Mouse (Mus musculus) brain, embryonic 14.5 days (tissue): Measurements from ENCODE around the gene Cd9. TPM values are rescaled to one million over a fixed set of nuclear protein-coding genes. Genes with fewer than 3 reads are reported as not detected.

Source experiments
- DNase-seq: peaks from one replicate; pipeline ENCODE4 v3.0.0-alpha.2; 2011; ENCODE audit warnings: low read depth
- CTCF ChIP-seq: fragments of 200-500 bp; IDR thresholded peaks from 2 replicates; pipeline ENCODE4 v1.5.1; 2012; ENCODE audit warnings: inconsistent platforms, mild to moderate bottlenecking, moderate library complexity, borderline replicate concordance; ENCODE audit not compliant: insufficient read depth, insufficient read length; ENCODE audit errors: extremely low read depth
- POLR2A ChIP-seq: fragments of 200-500 bp; IDR thresholded peaks from 2 replicates; pipeline ENCODE4 v1.6.1; 2012; ENCODE audit warnings: mild to moderate bottlenecking, inconsistent platforms, borderline replicate concordance; ENCODE audit not compliant: poor library complexity, insufficient read depth, insufficient read length, severe bottlenecking; ENCODE audit errors: extremely low read depth
- polyA plus RNA-seq: library from polyadenylated mRNA; depleted of rRNA; stranded (reverse); fragments of >200 nt; gene quantifications from 2 replicates; pipeline ENCODE4 v1.2.3, GENCODE M21; 2012

Gene Cd9
- polyA plus RNA-seq, 1 experiment, result 47.3 TPM

DNA sequence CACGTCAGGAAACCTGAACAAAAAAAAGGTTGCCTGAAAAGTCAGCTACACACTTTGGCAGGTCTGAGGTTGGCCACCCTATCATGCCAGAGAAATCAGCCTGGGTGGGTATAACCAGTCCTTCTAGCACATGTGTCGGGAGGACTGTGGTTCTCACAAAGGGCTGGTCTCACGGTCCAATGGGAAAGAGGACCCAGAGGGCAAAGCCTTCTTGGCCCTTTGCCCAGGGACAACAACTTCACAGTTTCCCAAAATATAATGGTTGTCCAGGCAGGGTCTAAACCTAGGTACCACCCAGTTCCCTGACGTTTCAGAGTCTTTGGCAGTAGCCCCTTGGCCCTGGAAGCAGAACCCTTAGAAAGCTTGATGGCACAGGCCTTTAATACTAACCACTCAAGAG, 25.4 kb downstream of the Cd9 start:
- DNase-seq, result no peak
- TF ChIP-seq CTCF (no peak), POLR2A (no peak)

DNA sequence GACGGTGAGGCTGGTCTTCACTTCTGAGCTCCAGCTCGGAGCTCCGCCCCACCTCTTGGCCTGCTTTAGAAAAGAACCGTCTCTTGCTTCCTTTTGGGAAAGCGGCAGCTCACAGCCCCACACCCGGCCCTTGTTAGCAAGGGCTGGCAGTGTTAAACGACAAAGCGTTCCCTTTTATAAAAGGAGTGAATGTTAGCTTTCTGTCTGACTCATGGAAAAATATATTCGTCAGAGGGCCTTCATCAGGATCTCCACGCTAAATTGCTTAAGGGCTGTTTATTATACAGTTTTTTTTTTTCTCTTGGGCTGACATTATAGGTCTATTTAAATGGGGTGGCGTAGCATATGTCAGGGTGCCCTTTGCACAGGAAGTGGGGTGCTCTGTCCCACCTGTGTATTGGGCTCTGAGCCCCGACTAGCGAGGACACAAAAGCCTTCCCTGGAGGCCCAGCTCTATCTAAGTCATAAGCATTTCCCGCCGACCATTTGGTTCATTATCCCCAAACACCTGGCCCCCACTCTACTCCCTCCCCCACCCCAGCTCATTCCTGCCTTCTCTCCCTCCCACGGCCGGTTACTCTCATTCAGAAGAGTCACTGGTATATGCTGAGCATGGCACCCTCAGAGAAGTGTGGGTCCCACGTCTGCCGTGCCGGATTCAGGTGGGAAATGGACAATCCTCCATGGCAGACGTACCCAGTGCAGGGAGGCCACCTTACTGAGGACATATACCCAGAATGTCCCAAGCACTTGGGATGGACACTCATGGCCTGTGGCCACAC, 26.2 kb downstream of the Cd9 start:
- DNase-seq, result peak; percentile 38
- TF ChIP-seq CTCF (no peak), POLR2A (no peak)

DNA sequence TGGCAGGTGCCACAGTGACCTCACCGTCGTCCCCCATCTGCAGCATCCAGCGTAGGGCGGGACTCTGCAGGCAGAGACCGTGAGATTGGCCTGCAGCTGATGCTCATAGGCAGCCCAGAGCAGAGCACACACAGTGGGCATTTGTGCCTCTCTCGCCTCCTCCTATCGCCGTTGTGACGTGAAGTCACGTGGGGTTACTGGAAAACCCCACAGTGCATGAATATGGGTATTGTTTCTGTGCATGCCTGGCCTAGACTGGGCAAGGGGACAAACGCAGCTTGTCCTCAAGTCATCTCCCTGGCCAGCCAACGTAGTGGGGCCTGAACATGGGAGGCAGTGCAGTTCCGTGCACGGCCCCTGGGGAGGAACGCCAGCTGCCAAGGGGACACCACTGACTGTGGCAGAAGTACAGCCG, 27.3 kb downstream of the Cd9 start:
- TF ChIP-seq CTCF (peak; percentile 29; the same call in 1 of the 2 replicates), POLR2A (no peak)
- peak; percentile 77 for DNase-seq

DNA sequence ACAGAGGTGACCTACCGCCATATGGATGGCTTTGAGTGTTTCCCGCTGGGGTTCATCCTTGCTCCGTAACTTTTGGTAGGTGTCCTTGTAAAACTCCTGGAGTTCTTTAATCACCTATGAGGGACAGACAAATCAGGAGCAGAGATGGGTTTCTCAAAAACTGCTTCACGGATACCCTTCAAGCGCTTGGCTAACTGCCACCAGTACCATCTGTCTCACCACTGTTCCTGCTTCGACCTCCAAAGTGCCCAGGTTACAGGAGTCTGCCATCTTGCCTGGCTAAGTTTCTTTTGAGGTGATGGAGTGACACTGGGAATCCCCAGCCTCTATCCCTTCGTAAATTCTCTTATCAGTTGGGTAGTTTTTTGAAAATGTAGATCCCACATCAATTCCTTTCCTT, 32.3 kb downstream of the Cd9 start:
- TF ChIP-seq CTCF (no peak), POLR2A (no peak)
- DNase-seq, result no peak

DNA sequence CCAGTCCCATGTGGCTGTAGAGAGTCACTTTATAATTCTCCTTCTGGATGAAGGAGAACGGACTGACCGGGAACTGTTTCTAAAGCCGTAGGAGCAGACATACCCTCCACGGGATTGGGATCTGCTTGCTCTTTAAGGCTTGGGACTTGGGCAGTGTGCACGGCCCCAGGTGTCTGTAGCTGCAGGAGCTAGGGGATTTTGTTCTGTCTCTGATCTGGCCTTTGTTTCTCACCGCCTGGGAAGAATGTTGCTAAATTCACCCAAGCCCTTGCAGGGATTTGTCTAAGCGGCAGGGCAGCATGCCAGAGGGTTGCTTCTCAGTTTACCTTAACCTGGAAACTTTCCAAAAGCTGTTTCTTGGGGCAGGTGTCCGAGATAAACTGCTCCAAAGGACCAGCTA, 32.8 kb downstream of the Cd9 start:
- DNase-seq, result no peak

DNA sequence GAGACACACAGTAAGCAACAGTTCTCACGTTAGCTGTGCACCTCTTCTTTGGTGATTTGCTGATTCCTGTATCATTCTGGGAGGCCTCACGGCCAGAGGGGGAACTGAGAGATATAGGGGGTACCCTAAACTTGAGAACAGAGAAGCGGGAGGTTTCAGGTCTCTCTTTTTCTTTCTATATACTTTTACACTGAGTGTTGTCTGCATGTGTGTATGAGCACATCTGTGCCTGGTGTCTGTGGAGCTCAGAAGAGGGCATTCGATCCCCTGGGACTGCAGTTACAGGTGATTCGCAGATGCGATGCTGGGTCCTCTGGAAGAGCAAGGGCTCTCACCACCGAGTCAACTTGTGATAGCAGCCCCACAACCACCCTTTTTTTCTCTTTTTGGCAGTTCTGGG, 33.3 kb downstream of the Cd9 start:
- no peak for TF ChIP-seq CTCF
- DNase-seq, result no peak

More for the DNA sequence above, 32.8 kb downstream of the Cd9 start:
- TF ChIP-seq CTCF (no peak), POLR2A (no peak)

DNA sequence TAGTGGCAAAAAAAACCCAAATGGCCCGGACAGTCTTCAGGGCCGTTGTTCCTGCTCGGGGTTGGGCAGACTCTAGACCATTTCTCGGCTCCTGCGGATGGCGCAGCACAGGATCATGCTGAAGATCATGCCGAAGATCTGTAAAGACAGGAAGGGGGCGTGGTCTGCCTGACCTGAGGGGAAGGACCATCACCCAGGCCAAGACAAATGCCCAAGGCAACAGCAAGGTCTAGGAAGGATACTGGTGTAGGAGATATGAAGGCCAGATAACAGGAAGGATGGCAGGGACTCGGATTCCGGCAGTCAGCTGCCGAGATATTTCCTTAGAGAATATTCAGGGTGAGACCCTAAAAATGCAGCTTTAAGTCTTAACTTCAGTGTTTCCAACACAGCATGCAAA, 34.0 kb downstream of the Cd9 start:
- DNase-seq, result no peak
- TF ChIP-seq CTCF (no peak), POLR2A (no peak)

DNA sequence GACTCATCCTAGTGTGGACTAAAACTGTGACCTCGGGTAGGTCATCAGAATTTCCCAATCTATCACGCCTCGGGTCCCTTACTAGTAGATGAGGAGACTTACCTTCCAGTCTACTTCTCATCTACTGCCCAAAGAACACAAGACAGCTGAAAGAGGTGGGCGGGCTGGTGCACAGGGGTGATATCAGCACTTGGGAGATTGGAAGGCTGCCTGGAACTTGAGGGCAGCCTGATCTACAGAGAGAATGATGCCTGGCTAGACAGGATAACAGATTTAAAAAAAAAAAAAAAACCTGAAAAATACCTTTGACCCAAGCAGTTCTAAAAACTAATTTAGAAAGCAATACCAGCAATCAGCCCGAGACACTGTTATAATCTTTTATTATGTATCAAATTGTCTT, 34.7 kb downstream of the Cd9 start:
- no peak for DNase-seq
- TF ChIP-seq CTCF, result no peak

DNA sequence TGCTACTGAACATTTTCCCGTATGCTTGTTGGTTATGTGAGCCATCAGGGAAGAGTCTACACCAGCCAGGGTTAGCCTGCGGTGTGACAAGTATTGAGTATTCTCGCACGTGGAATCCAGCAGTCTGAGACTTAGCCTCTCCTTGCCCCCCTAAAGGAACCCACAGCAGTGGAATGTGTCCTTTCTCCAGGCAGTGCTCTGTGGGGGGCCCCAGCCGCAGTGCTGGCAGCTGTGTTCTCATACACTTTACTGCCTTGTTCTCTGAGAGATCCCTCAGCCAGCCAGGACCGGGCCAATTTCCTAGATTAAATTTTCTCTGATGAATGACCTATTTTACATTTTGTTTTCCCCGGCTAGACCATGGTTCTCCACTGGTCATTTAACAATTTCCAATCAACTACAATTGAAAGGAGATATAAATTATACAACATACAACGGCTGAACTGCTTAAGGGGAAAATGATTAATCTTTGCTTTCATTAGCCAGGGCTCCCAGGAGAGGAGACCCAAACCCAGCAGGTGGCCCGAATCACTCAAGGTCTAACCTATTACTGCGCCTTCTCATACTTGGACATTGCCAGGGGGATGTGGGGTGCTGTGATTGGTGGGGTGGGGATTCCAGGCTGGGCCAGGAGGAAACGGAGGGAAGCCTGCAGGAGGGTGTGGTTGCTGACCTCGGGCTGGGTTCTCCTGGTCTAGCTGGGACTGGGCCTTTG, 38.6 kb downstream of the Cd9 start:
- DNase-seq, result no peak
- TF ChIP-seq CTCF (no peak), POLR2A (no peak)

DNA sequence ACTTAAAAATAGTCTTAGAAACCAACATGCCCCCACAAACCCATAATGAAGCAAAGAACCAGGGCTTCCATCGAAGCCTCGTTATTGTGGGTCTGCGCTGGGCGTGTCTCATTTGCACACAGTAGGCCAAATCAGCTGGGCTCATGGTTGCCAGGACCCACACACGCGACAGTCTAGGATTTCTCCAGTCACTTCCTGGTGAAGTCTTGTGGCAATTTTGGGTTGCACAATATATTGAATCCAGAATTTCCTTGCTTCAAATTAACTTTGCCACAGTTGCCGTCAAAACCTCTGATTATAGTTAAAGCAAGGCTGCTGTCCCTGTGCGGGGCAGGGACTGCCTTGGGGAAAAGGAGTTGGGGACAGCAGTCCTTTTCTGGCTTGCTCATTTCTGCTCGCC, 39.9 kb downstream of the Cd9 start:
- DNase-seq, result no peak
- TF ChIP-seq POLR2A (no peak), CTCF (no peak)

DNA sequence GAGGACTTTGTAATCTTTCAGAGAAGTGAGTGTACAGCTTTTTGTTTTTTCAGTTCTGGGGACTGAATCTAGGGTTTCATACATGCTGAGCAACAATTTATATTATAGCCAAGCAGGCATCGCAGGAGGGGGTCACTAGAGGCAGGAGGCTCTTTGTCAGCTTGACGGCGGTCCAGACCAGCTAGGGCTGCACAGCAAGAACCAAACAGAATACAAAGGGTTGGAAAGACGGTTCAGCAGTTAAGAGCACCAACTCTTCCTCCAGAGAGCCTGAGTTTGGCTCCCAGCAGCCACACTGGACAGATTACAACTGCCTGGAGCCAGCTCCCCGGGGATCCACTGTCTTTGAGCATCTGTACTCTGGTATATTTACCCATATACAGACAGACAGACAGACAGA, 40.3 kb downstream of the Cd9 start:
- TF ChIP-seq POLR2A (no peak), CTCF (no peak)
- DNase-seq, result no peak

DNA sequence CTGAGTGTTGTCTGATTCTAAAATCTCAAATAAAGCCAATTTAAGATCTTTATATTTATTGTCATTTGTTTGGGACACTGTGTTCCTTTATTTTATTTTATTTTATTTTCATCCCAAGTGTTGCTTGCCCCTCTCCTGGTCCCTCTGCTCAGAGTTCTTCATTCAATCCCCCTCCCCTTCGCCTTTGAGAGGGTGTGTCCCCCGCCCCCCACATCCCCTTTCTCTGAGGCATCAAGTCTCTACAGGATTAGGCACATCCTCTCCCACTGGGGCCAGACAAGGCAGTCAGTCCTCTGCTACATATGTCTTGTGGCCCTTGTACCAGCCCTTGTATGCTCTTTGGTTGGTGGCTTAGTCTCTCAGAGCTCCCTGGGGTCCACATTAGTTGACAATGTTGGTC, 46.9 kb downstream of the Cd9 start:
- no peak for TF ChIP-seq POLR2A
- no peak for TF ChIP-seq CTCF
- no peak for DNase-seq
